8 mouse cellular contexts compared by ENCODE assay signal in the genomic region with DNA sequence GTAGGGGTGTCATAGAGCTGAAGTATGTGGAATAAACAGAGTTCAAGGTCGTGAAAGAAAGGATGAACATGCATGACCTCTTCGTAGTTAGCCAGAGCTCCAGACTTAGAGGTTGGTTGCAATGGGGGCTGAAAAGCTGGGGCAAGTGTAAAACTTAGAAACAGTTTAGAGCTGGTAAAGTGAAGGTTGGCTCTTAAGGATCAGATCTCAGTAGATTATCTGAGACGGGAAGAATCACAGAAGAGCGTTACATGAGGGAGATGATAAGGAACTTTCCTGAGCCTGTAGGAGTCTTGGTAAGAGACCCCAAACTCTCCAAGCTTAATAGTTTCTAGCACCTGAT. TPM values are rescaled to one million over a fixed set of nuclear protein-coding genes. Genes with fewer than 3 reads are reported as not detected.
A peak's percentile ranks its signal among the peaks of the same experiment; 100 is the strongest.
DNase-seq lines count a peak whose midpoint lies in the region; ATAC-seq lines count a peak whose summit lies in the region.
"Had no signal": no experiment of that assay in that cellular context is flagged by ENCODE, and none has a peak within 500 bp of the region (broad histone marks: within the 10 kb centered on the region; RNA-seq: fewer than 3 reads in every experiment).

No protein-coding gene starts in this region.

- peak overlapping the region; percentile 81 for H3K4me2 ChIP-seq in forebrain, embryonic 13.5 days
- peak overlapping the region; percentile 77 for H3K4me2 ChIP-seq in limb, embryonic 15.5 days
- peak overlapping the region; percentile 83 for H3K4me2 ChIP-seq in stomach, embryonic 16.5 days (ENCODE audit: low read depth, low read length)

- no peaks in the 10 kb centered on the region for H3K27me3 ChIP-seq in megakaryocyte, embryonic 14.5 days (replicated peaks)
- no peaks in the 10 kb centered on the region for H3K27me3 ChIP-seq in forebrain, embryonic 13.5 days
- H3K27me3 ChIP-seq in limb, embryonic 15.5 days: no peaks in the 10 kb centered on the region
- H3K27me3 ChIP-seq in stomach, embryonic 16.5 days (ENCODE audit: control insufficient read depth, insufficient read depth, low read length): no peaks in the 10 kb centered on the region

- peaks cover 87% of the 10 kb centered on the region for H3K4me1 ChIP-seq in megakaryocyte, embryonic 14.5 days
- peaks cover 63% of the 10 kb centered on the region for H3K4me1 ChIP-seq in forebrain, embryonic 13.5 days
- peaks cover 70% of the 10 kb centered on the region for H3K4me1 ChIP-seq in limb, embryonic 15.5 days
- peaks cover 60% of the 10 kb centered on the region for H3K4me1 ChIP-seq in stomach, embryonic 16.5 days (ENCODE audit: control insufficient read depth, insufficient read depth, low read length)

- no peaks in the 10 kb centered on the region for H3K9me3 ChIP-seq in megakaryocyte, embryonic 14.5 days
- no peaks in the 10 kb centered on the region for H3K9me3 ChIP-seq in forebrain, embryonic 13.5 days (replicated peaks)
- H3K9me3 ChIP-seq in limb, embryonic 15.5 days: no peaks in the 10 kb centered on the region
- no peaks in the 10 kb centered on the region for H3K9me3 ChIP-seq in stomach, embryonic 16.5 days (replicated peaks; ENCODE audit: control insufficient read depth, low read length)

- H3K27ac ChIP-seq in forebrain, embryonic 13.5 days: peak overlapping the region; percentile 100
- H3K27ac ChIP-seq in limb, embryonic 15.5 days: peak overlapping the region; percentile 100
- H3K27ac ChIP-seq in stomach, embryonic 16.5 days (ENCODE audit: low read length): peak overlapping the region; percentile 100

- peaks cover 40% of the 10 kb centered on the region for H3K36me3 ChIP-seq in megakaryocyte, embryonic 14.5 days (replicated peaks; ENCODE audit: low read length)
- peaks cover 18% of the 10 kb centered on the region for H3K36me3 ChIP-seq in forebrain, embryonic 13.5 days (ENCODE audit: poor library complexity, severe bottlenecking)
- H3K36me3 ChIP-seq in limb, embryonic 15.5 days: peaks cover 22% of the 10 kb centered on the region
- no peaks in the 10 kb centered on the region for H3K36me3 ChIP-seq in stomach, embryonic 16.5 days (ENCODE audit: control insufficient read depth, insufficient read depth, low read length)

- peak overlapping the region; percentile 85 for H3K9ac ChIP-seq in forebrain, embryonic 13.5 days
- H3K9ac ChIP-seq in limb, embryonic 15.5 days: peak overlapping the region; percentile 17; the same call in 1 of the 2 replicates
- peak overlapping the region; percentile 89 for H3K9ac ChIP-seq in stomach, embryonic 16.5 days (ENCODE audit: low read length)

- ATAC-seq in megakaryocyte, adult 5-6 weeks (ENCODE audit: poor library complexity, severe bottlenecking): no peak
- ATAC-seq in forebrain, embryonic 13.5 days: no peak
- no peak for ATAC-seq in limb, embryonic 15.5 days (ENCODE audit: insufficient number of reproducible peaks, low FRiP score, low TSS enrichment, low read depth)
- no peak for ATAC-seq in stomach, embryonic 16.5 days (ENCODE audit: insufficient read depth, low FRiP score)

- no peak for DNase-seq in urinary bladder, postnatal 25 days (ENCODE audit: low spot score)
- DNase-seq in adrenal gland, adult (ENCODE audit: inconsistent age in 2 of 2, low spot score in 1 of 2): no peak

- H3K4me3 ChIP-seq in megakaryocyte, embryonic 14.5 days (replicated peaks): peak overlapping the region; percentile 92
- peak overlapping the region; percentile 76 for H3K4me3 ChIP-seq in forebrain, embryonic 13.5 days
- H3K4me3 ChIP-seq in limb, embryonic 15.5 days: peak overlapping the region; percentile 78
- peak overlapping the region; percentile 65 for H3K4me3 ChIP-seq in stomach, embryonic 16.5 days (replicated peaks; ENCODE audit: low read length)

- WGBS in forebrain, embryonic 13.5 days: 15% methylated on average over 4 of the region's 4 CpGs
- 9% methylated on average over 4 of the region's 4 CpGs for WGBS in limb, embryonic 15.5 days
- WGBS in stomach, embryonic 16.5 days: 11% methylated on average over 4 of the region's 4 CpGs

RNA-seq across cellular contexts. Expression of a gene that starts 10.5 kb away (rescaled TPM):
- 290 and 655 TPM in 2 replicates for polyA plus RNA-seq in megakaryocyte, embryonic 14.5 days (2012; ENCODE audit: insufficient read depth, low replicate concordance)
- total RNA-seq in megakaryocyte, adult 5-6 weeks (2015): 166 and 174 TPM in 2 replicates
- total RNA-seq in megakaryocyte, adult 5-6 weeks (2017): 55.5 and 84.2 TPM in 2 replicates
- 45.9 and 47.0 TPM in 2 replicates for polyA plus RNA-seq in forebrain, embryonic 13.5 days (2015; fragmentation: Nextera tagmentation; extraction: Ambion mirVana)
- 40.3 and 42.5 TPM in 2 replicates for polyA plus RNA-seq in limb, embryonic 15.5 days (2015; fragmentation: Nextera tagmentation; extraction: Ambion mirVana)
- polyA plus RNA-seq in stomach, embryonic 16.5 days (2015; fragmentation: Nextera tagmentation; extraction: Ambion mirVana): 26.7 and 27.4 TPM in 2 replicates

RNA-seq across cellular contexts. Expression of a gene that starts 19.8 kb away (rescaled TPM):
- polyA plus RNA-seq in megakaryocyte, embryonic 14.5 days (2012; ENCODE audit: insufficient read depth, low replicate concordance): 19.1 TPM in 1 of 2 replicates, not detected in the other
- total RNA-seq in megakaryocyte, adult 5-6 weeks (2015): 7.7 and 15.9 TPM in 2 replicates
- total RNA-seq in megakaryocyte, adult 5-6 weeks (2017): 7.7 and 14.6 TPM in 2 replicates
- 513 and 525 TPM in 2 replicates for polyA plus RNA-seq in forebrain, embryonic 13.5 days (2015; fragmentation: Nextera tagmentation; extraction: Ambion mirVana)
- 176 and 198 TPM in 2 replicates for polyA plus RNA-seq in limb, embryonic 15.5 days (2015; fragmentation: Nextera tagmentation; extraction: Ambion mirVana)
- polyA plus RNA-seq in stomach, embryonic 16.5 days (2015; fragmentation: Nextera tagmentation; extraction: Ambion mirVana): 186 and 209 TPM in 2 replicates

RNA-seq across cellular contexts. Expression of a gene that starts 23.2 kb away (rescaled TPM):
- polyA plus RNA-seq in megakaryocyte, embryonic 14.5 days (2012; ENCODE audit: insufficient read depth, low replicate concordance): 0.17 TPM in 1 of 2 replicates, not detected in the other
- total RNA-seq in megakaryocyte, adult 5-6 weeks (2015): not detected in 2 replicates
- not detected in 2 replicates for total RNA-seq in megakaryocyte, adult 5-6 weeks (2017)
- polyA plus RNA-seq in forebrain, embryonic 13.5 days (2015; fragmentation: Nextera tagmentation; extraction: Ambion mirVana): 0.93 and 1.6 TPM in 2 replicates
- polyA plus RNA-seq in limb, embryonic 15.5 days (2015; fragmentation: Nextera tagmentation; extraction: Ambion mirVana): 0.32 and 0.40 TPM in 2 replicates
- 0.49 and 0.57 TPM in 2 replicates for polyA plus RNA-seq in stomach, embryonic 16.5 days (2015; fragmentation: Nextera tagmentation; extraction: Ambion mirVana)
- total RNA-seq: layer of hippocampus, adult 18-20 months had no signal

RNA-seq across cellular contexts. Expression of a gene that starts 27.4 kb away (rescaled TPM):
- 44.8 and 66.8 TPM in 2 replicates for polyA plus RNA-seq in megakaryocyte, embryonic 14.5 days (2012; ENCODE audit: insufficient read depth, low replicate concordance)
- 4.9 and 6.5 TPM in 2 replicates for total RNA-seq in megakaryocyte, adult 5-6 weeks (2015)
- 2.6 and 5.3 TPM in 2 replicates for total RNA-seq in megakaryocyte, adult 5-6 weeks (2017)
- polyA plus RNA-seq in forebrain, embryonic 13.5 days (2015; fragmentation: Nextera tagmentation; extraction: Ambion mirVana): 5.5 and 5.8 TPM in 2 replicates
- 20.8 and 24.4 TPM in 2 replicates for polyA plus RNA-seq in limb, embryonic 15.5 days (2015; fragmentation: Nextera tagmentation; extraction: Ambion mirVana)
- polyA plus RNA-seq in stomach, embryonic 16.5 days (2015; fragmentation: Nextera tagmentation; extraction: Ambion mirVana): 6.9 and 11.0 TPM in 2 replicates

RNA-seq across cellular contexts. Expression of a gene that starts 27.9 kb away (rescaled TPM):
- polyA plus RNA-seq in megakaryocyte, embryonic 14.5 days (2012; ENCODE audit: insufficient read depth, low replicate concordance): 0.16 TPM in 1 of 2 replicates, not detected in the other
- not detected in 2 replicates for total RNA-seq in megakaryocyte, adult 5-6 weeks (2015)
- not detected in 2 replicates for total RNA-seq in megakaryocyte, adult 5-6 weeks (2017)
- 14.1 and 16.4 TPM in 2 replicates for polyA plus RNA-seq in forebrain, embryonic 13.5 days (2015; fragmentation: Nextera tagmentation; extraction: Ambion mirVana)
- polyA plus RNA-seq in limb, embryonic 15.5 days (2015; fragmentation: Nextera tagmentation; extraction: Ambion mirVana): 0.50 and 0.61 TPM in 2 replicates
- 0.57 and 0.66 TPM in 2 replicates for polyA plus RNA-seq in stomach, embryonic 16.5 days (2015; fragmentation: Nextera tagmentation; extraction: Ambion mirVana)

Comparison
In these comparisons a context has a peak if more than half of its experiments do, and no peak if none do; other contexts are left out.
1. H3K9ac ChIP-seq: peak in every context shown above with its lines; median percentile 89 in stomach, embryonic 16.5 days; 85 in forebrain, embryonic 13.5 days; 17 in limb, embryonic 15.5 days.